Mouse (Mus musculus): Measurements from ENCODE around the gene Pgbd1. TPM values are rescaled to one million over a fixed set of nuclear protein-coding genes. Genes with fewer than 3 reads are reported as not detected.
"Not testable (repeated sequence)": the region's sequence is repeated elsewhere in the genome, so short reads cannot be mapped to it uniquely, and the experiment has no call there.

Gene Pgbd1
- polyA plus RNA-seq (2015; fragmentation: Nextera tagmentation; extraction: Ambion mirVana): 0.82 and 0.97 TPM in 2 replicates

DNA sequence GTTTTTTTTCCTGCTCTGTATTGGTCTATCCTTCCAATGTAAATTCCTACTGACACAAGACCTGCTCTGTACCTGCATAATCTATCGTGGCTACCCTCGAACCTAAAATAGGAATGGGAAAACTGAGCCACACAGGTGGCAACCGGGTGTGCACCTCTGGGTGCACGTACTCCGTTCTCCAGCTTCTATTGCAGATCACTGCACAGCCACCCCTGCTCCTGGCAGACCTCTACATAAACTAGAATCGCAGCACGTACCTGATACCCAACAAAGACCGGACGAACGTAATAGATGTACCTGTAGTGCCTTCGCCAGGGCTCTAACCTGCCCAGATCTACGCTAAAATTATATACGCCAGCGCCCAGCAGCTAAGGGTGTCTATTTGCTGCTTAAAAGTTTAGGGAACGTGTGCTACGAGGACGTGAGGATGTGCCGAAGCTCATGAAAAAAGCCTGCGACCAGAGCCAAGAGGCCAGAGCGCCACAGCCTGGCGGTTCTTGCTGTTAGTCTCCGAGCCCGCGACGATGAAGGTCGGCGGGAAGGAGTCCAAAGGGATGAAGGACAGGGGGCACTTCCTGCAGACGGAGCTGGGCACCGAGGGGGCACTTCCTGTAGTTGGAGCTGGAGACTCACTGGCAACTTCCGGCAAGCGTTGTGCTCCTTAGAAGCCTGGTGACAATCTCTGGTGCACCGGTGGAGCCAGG is at the start of gene Pgbd1:
Pgbd1 (minus strand) TSS at position 556 of the 704 bp plus-strand sequence.
- Histone ChIP-seq H3K36me3 (ENCODE audit: control insufficient read depth, insufficient read depth) (peaks cover 6% of the 10 kb centered on the region; the same call in 1 of the 2 replicates), H3K27me3 (ENCODE audit: control insufficient read depth, insufficient read depth, low read depth, low read length) (no peaks in the 10 kb centered on the region), H3K9me3 (replicated peaks; ENCODE audit: control insufficient read depth, low read length) (no peaks in the 10 kb centered on the region), H3K27ac (ENCODE audit: low read length) (peak within 1 kb of the TSS; percentile 83), H3K4me1 (ENCODE audit: control insufficient read depth, low read depth, low read length) (peaks cover 8% of the 10 kb centered on the region), H3K4me2 (ENCODE audit: low read depth, low read length) (peak within 1 kb of the TSS; percentile 79), H3K4me3 (ENCODE audit: low read depth, low read length) (peak within 1 kb of the TSS; percentile 73), H3K9ac (ENCODE audit: low read depth, low read length) (peak within 1 kb of the TSS; percentile 73)
- WGBS (ENCODE audit: insufficient replicate concordance): under 1% methylated on average over 32 of the region's 32 CpGs
- ATAC-seq (ENCODE audit: low read depth): peak; percentile 81

DNA sequence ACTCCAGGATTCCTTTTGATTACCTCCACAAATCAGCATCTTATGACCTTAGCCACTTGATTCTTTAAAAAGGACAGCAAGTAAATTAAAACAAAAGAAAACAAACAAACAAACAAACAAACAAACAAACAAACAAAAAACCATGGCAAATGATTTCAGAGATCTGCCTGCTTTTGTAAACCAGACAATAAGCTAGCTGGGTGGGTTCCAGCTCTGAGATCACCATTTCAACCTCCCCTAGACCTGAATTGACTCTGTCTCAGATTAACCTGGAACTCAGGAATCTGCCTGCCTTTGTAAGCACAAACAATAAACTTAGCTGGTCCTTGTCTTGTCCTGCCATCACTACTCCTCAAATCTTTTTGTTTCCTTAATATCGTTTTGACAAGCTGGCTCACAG is 46.0 kb upstream of the Pgbd1 start:
- 68% methylated on average over 1 of the region's 1 CpGs for WGBS (ENCODE audit: insufficient replicate concordance)

DNA sequence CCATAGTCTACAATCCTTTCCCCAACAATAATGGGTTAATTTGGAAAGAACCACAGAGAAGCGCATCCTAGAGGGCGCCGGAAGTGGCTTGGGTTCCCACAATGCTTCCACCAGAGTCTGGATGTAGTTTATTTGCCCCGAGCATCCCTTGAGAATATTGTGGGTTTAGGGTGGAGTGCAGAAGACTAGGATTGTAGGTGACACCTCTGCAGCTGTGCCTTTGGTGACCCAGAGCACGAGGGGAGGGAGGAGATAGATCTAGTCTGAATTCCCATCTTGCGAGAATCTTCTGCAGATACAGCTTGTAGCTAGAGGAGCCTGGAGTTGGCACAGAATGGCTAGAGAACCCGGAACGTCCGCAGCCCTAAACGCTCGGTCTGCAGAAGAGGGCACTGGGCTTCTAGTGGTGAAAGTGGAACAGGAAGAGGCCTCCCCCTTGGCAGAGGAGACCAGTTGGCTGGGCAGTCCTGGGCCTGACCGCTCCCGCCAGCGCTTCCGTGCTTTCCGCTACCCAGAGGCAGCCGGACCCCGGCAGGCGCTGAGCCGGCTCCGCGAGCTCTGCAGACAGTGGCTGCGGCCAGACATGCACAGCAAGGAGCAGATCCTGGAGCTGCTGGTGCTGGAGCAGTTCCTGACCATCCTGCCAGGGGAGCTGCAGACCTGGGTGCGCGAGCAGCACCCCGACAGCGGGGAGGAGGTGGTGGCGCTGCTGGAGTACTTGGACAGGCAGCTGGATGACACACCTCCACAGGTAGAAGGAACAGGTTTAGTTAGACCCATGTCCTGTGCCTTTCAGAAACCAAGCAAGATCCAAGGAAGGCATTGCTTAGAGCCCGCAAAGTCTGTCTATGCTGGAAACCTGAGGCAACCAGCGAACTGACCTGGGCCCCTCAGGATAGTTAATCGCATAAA is 38.2 kb upstream of the Pgbd1 start, which contains the start of the genes Zkscan4 and Gm10065:
Zkscan4 (plus strand) TSS at position 149 of the 912 bp plus-strand sequence.
Gm10065 (minus strand) TSS at position 683 of the 912 bp plus-strand sequence.
- Histone ChIP-seq H3K4me3 (ENCODE audit: low read depth, low read length) (peak within 1 kb of the TSS; percentile 61), H3K4me2 (ENCODE audit: low read depth, low read length) (peak within 1 kb of the TSS; percentile 62), H3K9ac (ENCODE audit: low read depth, low read length) (peak within 1 kb of the TSS; percentile 34; the same call in 1 of the 2 replicates)
- H3K4me1 ChIP-seq (ENCODE audit: control insufficient read depth, low read depth, low read length); H3K36me3 ChIP-seq (ENCODE audit: control insufficient read depth, insufficient read depth); H3K27me3 ChIP-seq (ENCODE audit: control insufficient read depth, insufficient read depth, low read depth, low read length); H3K27ac ChIP-seq (ENCODE audit: low read length); H3K9me3 ChIP-seq (replicated peaks; ENCODE audit: control insufficient read depth, low read length): not testable (repeated sequence)
- peak; percentile 45 for ATAC-seq (ENCODE audit: low read depth)
- 4% methylated on average over 30 of the region's 31 CpGs for WGBS (ENCODE audit: insufficient replicate concordance)

More for the DNA sequence above, 46.0 kb upstream of the Pgbd1 start:
- H3K27me3 ChIP-seq (ENCODE audit: control insufficient read depth, insufficient read depth, low read depth, low read length): no peaks in the 10 kb centered on the region
- no peak overlapping the region for H3K27ac ChIP-seq (ENCODE audit: low read length)
- H3K9me3 ChIP-seq (replicated peaks; ENCODE audit: control insufficient read depth, low read length): no peaks in the 10 kb centered on the region
- H3K9ac ChIP-seq (ENCODE audit: low read depth, low read length): no peak overlapping the region
- no peaks in the 10 kb centered on the region for H3K36me3 ChIP-seq (ENCODE audit: control insufficient read depth, insufficient read depth)
- H3K4me2 ChIP-seq (ENCODE audit: low read depth, low read length): no peak overlapping the region
- no peak overlapping the region for H3K4me3 ChIP-seq (ENCODE audit: low read depth, low read length)
- H3K4me1 ChIP-seq (ENCODE audit: control insufficient read depth, low read depth, low read length): no peaks in the 10 kb centered on the region
- no peak for ATAC-seq (ENCODE audit: low read depth)

DNA sequence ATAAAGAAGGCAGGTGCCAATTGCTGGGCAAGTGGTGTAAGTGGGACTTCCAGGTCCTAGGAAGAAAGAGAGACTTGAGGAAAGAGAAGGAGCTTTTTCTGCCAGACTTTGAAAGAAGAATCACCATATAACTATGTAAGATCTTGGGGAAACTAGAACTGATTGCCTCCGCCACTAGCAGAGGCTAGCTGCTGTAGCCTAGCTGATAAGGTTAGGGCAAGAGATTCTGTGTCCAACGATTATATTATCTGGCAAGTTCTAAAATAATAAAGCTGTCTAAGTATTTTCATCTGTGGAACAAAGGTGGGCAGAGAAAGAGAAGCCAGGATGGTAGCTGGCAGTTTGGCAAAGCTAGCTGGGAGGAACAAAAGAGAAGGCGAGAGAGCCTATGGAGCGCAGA is 31.6 kb upstream of the Pgbd1 start:
- Histone ChIP-seq H3K36me3 (ENCODE audit: control insufficient read depth, insufficient read depth) (no peaks in the 10 kb centered on the region), H3K4me3 (ENCODE audit: low read depth, low read length) (no peak overlapping the region), H3K27me3 (ENCODE audit: control insufficient read depth, insufficient read depth, low read depth, low read length) (no peaks in the 10 kb centered on the region; the same call in 1 of the 2 replicates), H3K9me3 (replicated peaks; ENCODE audit: control insufficient read depth, low read length) (no peaks in the 10 kb centered on the region), H3K27ac (ENCODE audit: low read length) (no peak overlapping the region), H3K4me2 (ENCODE audit: low read depth, low read length) (no peak overlapping the region), H3K4me1 (ENCODE audit: control insufficient read depth, low read depth, low read length) (peaks cover 12% of the 10 kb centered on the region), H3K9ac (ENCODE audit: low read depth, low read length) (no peak overlapping the region)
- no peak for ATAC-seq (ENCODE audit: low read depth)
- WGBS (ENCODE audit: insufficient replicate concordance): 23% methylated on average over 4 of the region's 4 CpGs

DNA sequence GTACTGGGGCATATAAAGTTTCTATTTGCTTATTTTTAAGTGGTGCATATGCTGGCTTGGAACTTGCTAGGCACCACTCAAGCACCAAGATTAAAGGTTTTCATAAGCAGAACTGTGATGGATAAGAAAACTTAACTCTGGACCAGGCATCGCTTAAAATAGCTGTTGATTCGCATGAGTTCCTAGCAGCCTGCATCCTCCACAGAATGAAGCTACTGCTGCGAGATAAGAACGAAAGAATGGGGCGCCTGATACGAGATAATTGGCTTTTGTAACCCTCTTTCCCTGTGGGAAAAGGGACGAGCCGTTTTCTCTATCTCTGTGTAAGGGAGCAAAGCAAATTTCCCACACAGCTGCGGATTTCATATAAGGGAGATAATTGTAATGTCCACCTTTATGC is 28.2 kb upstream of the Pgbd1 start:
- peaks cover 12% of the 10 kb centered on the region for H3K4me1 ChIP-seq (ENCODE audit: control insufficient read depth, low read depth, low read length)
- no peaks in the 10 kb centered on the region for H3K9me3 ChIP-seq (replicated peaks; ENCODE audit: control insufficient read depth, low read length)
- peaks cover 3% of the 10 kb centered on the region; the same call in 1 of the 2 replicates for H3K27me3 ChIP-seq (ENCODE audit: control insufficient read depth, insufficient read depth, low read depth, low read length)
- no peak overlapping the region for H3K27ac ChIP-seq (ENCODE audit: low read length)
- no peaks in the 10 kb centered on the region for H3K36me3 ChIP-seq (ENCODE audit: control insufficient read depth, insufficient read depth)
- ATAC-seq (ENCODE audit: low read depth): no peak
- WGBS (ENCODE audit: insufficient replicate concordance): 14% methylated on average over 9 of the region's 9 CpGs
- peak overlapping the region; percentile 9; the same call in 1 of the 2 replicates for H3K9ac ChIP-seq (ENCODE audit: low read depth, low read length)
- H3K4me2 ChIP-seq (ENCODE audit: low read depth, low read length): peak overlapping the region; percentile 99
- no peak overlapping the region for H3K4me3 ChIP-seq (ENCODE audit: low read depth, low read length)

DNA sequence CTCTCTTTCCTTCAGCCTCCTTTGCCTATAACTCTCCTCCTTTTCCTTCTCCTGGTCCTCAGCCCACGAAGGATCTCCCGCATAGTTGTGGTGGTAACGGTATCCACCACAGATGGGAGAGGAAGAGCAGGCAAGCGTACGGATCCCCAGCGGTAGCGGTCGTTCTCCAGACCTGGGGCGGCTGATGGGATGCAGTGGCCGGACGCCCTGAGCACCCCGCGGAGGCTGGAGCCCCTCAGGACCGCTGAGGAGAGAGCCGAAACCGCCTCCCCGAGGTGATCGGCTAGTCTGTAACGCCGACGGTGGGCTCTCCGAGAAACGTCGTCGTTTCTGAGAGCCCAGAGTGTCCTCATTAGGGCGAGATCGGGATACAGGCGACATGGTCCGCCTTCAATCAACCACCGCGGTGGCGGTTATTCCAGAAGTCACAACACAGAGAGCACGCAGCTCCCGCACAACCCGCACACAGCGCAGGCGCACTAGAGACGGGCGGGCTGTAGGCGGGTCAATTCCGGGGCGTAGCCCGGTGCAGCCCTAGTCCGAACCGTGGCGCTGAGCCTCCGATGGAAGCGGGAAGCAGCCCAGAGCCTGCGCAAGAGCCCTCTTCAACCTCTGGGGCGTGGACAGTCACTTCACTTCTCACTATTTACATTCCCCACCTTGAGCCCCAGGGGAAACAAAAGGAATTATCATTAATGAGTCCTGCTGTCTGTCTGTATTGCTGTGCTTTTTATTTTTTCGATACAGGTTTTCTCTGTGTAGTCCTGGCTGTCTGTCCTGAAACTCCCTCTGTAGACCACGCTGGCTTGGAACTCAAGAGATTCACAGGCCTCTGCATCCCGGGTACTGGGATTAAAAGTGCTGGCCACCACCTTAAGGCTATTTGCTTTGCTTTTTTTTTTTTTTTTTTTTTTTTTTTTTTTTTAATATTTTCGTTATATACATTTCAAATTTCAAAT is 27.5 kb upstream of the Pgbd1 start, which contains the start of gene Nkapl:
Nkapl (minus strand) TSS at position 449 of the 959 bp plus-strand sequence.
- H3K4me2 ChIP-seq (ENCODE audit: low read depth, low read length): peak within 1 kb of the TSS; percentile 99
- 1% methylated on average over 54 of the region's 54 CpGs for WGBS (ENCODE audit: insufficient replicate concordance)

DNA sequence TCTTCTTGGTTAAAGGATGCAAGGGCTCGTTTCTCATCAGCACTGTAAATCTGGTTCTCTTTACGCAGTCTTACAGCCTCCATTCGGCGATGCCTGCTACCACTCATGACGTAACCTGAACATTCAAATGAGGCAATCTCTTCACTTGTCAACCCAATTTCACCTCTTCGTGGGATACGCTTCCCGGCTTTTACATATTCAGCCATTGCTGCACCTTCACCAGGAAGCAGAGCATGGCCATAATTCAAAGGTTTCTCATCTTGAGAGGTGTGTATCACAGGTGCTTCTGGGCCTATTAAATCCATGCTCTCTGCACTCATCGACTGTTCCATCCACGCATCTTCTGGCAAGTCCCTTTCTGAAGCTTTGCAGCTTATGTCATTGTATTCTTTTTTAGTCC is 26.5 kb upstream of the Pgbd1 start:
- H3K9me3 ChIP-seq (replicated peaks; ENCODE audit: control insufficient read depth, low read length): no peaks in the 10 kb centered on the region
- H3K27ac ChIP-seq (ENCODE audit: low read length): no peak overlapping the region
- H3K4me3 ChIP-seq (ENCODE audit: low read depth, low read length): no peak overlapping the region
- H3K4me1 ChIP-seq (ENCODE audit: control insufficient read depth, low read depth, low read length): peaks cover 12% of the 10 kb centered on the region
- no peak overlapping the region for H3K9ac ChIP-seq (ENCODE audit: low read depth, low read length)
- H3K27me3 ChIP-seq (ENCODE audit: control insufficient read depth, insufficient read depth, low read depth, low read length): peaks cover 3% of the 10 kb centered on the region; the same call in 1 of the 2 replicates
- no peaks in the 10 kb centered on the region for H3K36me3 ChIP-seq (ENCODE audit: control insufficient read depth, insufficient read depth)
- no peak overlapping the region; the same call in 1 of the 2 replicates for H3K4me2 ChIP-seq (ENCODE audit: low read depth, low read length)
- 78% methylated on average over 10 of the region's 10 CpGs for WGBS (ENCODE audit: insufficient replicate concordance)
- ATAC-seq (ENCODE audit: low read depth): no peak

More for the DNA sequence above, 27.5 kb upstream of the Pgbd1 start, which contains the start of gene Nkapl:
- H3K27me3 ChIP-seq (ENCODE audit: control insufficient read depth, insufficient read depth, low read depth, low read length): peaks cover 3% of the 10 kb centered on the region; the same call in 1 of the 2 replicates
- peaks cover 12% of the 10 kb centered on the region for H3K4me1 ChIP-seq (ENCODE audit: control insufficient read depth, low read depth, low read length)
- peak; percentile 100 for ATAC-seq (ENCODE audit: low read depth)
- H3K36me3 ChIP-seq (ENCODE audit: control insufficient read depth, insufficient read depth): no peaks in the 10 kb centered on the region
- no peaks in the 10 kb centered on the region for H3K9me3 ChIP-seq (replicated peaks; ENCODE audit: control insufficient read depth, low read length)
- peak within 1 kb of the TSS; percentile 66 for H3K27ac ChIP-seq (ENCODE audit: low read length)
- peak within 1 kb of the TSS; percentile 84 for H3K9ac ChIP-seq (ENCODE audit: low read depth, low read length)
- peak within 1 kb of the TSS; percentile 80 for H3K4me3 ChIP-seq (ENCODE audit: low read depth, low read length)

DNA sequence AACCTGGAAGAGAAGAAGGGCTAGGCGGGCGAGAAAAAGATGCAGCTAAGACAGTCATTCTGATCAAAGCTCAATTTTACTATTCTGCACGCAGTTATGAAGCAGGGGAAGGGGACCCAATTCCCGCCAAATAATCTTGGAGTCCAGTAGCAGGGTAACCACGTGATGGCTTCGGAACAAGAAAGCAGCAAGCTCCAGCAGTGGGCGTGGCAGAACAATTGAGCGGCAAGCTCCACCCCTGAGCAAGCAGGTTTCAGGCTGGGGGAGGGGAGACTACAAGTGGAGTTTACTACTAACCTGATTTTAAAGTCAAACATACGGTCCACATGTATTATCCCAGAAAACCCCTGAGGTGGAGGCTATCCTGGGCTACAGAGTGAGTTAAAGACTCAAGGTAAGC is 21.7 kb upstream of the Pgbd1 start:
- H3K27me3 ChIP-seq (ENCODE audit: control insufficient read depth, insufficient read depth, low read depth, low read length); H3K9ac ChIP-seq (ENCODE audit: low read depth, low read length); H3K4me3 ChIP-seq (ENCODE audit: low read depth, low read length); H3K4me1 ChIP-seq (ENCODE audit: control insufficient read depth, low read depth, low read length); H3K27ac ChIP-seq (ENCODE audit: low read length); H3K4me2 ChIP-seq (ENCODE audit: low read depth, low read length); H3K36me3 ChIP-seq (ENCODE audit: control insufficient read depth, insufficient read depth); H3K9me3 ChIP-seq (replicated peaks; ENCODE audit: control insufficient read depth, low read length); ATAC-seq (ENCODE audit: low read depth): not testable (repeated sequence)
- 51% methylated on average over 9 of the region's 9 CpGs for WGBS (ENCODE audit: insufficient replicate concordance)
